Mouse (Mus musculus): Measurements from ENCODE around the gene Tmc8.
"Not testable (repeated sequence)": the region's sequence is repeated elsewhere in the genome, so short reads cannot be mapped to it uniquely, and the experiment has no call there.

Tmc8 gene

DNA sequence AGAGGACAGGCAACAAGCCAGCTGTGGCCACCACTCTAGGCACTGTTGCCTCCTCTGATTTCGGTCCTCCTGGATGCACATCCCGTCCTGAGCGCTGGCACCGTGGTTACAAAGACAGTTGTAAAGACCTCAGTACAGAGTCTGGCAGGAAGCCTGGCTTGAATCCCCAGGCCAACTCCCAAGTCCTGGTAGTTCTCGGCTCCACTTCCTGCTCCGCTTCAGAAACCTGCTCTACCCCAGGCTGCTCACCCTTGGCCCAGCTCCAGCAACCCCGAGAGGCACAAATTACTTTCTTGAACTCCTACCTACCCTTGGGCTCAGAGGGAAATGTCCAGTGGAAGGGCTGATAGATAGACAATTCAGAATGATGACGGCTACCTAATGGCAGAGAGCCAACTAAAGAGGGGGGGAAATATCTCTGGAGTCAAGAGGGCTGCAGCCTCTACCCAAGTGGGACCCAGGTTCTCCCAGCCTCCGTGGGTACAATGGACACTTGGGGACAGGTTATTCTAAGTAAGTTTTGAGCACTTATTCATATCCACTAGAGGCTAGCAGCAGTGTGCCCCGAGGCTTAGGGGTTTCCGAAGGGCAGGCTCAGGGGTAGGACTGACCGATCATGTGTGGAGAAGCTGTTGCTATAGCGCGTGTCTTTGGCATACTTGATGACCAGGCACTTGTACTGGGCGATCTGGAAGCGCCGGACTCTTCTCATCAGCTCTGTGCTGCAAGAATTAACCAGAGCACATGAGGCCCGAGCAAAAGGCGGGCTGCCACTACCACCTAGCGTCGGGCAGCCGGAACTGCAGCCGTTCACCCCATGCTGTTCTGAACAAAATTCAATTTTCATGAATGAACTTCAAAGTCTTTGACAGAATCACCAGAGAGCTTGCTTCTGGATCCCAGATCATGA lies 42.4 kb downstream of the Tmc8 start:
- peak; percentile 79 to 84 for DNase-seq (ENCODE audit: low spot score in 2 of 2)

DNA sequence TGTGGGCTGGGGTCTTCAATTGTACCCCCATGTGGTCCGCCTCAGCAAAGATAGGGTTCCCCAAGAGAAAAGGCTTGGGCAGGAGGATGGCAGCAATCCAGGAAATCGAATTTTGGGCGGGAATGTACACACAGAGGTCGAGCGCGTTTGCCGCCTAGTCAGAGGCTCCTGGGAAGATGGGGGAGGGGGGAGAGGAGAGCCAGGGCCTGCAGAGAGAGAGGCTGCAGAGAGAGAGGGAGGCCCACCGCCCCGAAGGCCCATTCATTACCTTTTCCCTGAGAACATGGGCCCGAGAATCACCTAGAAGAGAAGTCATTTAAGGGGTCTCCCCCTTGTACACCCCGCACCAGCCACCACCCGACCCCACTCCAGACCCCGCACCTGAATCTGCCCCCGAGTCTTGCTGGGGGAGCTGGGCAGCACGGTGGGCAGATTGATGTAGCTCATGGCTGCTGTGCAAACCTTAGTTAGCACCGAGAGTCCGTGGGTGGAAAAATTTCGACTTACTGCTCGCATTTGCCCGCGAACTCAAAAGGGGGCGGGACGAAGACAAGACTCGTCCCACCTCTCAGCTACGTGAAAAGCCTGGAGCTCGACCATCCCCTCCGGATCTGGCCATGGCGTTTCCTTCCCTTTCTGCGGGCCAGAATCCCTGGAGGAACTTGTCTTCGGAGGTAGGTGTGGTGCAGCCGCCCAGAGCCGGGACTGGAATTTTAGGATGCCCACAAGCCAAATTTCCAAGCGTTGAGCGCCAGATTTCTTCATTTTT lies 43.6 kb downstream of the Tmc8 start, which contains the start of the genes Afmid and Tk1:
Afmid (plus strand) TSS at position 592 of the 769 bp plus-strand sequence.
Tk1 (minus strand) TSS at position 760 of the 769 bp plus-strand sequence.
- DNase-seq (ENCODE audit: low spot score in 2 of 2): peak; percentile 65 to 66

DNA sequence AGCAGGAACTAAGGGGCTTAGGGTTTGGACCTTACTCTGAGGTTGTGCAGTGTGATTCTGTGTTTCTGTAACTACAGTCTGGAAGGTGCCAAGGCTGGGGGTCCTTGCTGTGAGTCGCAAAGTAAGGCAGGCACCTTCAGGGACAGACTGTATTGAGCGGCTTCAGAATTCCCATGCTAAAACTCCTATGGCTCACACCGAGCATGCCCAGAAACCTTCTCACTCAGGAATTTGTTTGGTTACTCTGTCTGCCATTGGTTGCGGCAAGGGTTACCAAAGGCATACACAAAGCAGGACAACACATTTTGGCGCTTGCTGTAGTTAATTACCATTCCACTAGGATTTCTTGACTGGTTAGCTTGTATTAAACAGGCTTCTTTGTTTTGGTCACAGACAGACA lies 44.3 kb downstream of the Tmc8 start:
- no peak for DNase-seq (ENCODE audit: low spot score in 2 of 2)

DNA sequence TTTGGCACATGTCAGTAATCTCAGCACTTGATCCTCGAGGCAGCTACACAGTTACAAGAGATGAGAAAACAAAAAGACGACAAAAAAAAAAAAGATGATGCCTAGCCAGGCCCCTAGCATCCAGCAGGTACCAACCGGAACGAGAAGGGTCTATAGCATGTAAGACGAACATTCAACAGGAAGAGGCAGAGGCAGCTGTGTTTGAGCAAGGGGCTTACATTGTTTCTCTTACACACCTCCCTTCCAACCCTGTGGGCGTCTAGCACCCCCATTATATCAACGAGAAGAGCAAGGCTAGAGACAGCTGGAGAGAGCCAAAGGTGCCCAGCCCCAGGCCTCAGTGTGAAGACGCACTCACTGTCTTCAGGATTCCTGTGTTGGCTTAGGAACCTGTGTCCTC lies 45.0 kb downstream of the Tmc8 start:
- DNase-seq (ENCODE audit: low spot score in 2 of 2): no peak

DNA sequence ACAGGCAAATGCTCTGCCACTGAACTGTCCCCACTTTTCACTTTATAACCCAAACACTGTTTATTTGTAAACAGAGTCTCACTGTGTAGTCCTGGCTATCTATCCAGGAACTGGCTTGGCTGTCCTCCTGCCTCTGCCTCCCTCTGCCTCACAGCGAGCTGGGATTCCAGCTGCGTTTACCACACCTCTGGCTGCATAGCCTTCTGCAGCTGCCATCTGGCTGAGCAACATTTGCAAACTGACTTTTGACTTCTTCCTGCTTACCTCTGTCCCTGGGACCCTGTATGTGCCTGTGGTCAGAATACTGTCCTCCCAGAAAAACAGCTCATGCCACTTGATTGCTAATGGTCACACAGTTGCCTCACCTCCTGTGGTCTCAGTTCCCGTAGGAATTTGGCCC lies 45.5 kb downstream of the Tmc8 start:
- no peak for DNase-seq (ENCODE audit: low spot score in 2 of 2)

DNA sequence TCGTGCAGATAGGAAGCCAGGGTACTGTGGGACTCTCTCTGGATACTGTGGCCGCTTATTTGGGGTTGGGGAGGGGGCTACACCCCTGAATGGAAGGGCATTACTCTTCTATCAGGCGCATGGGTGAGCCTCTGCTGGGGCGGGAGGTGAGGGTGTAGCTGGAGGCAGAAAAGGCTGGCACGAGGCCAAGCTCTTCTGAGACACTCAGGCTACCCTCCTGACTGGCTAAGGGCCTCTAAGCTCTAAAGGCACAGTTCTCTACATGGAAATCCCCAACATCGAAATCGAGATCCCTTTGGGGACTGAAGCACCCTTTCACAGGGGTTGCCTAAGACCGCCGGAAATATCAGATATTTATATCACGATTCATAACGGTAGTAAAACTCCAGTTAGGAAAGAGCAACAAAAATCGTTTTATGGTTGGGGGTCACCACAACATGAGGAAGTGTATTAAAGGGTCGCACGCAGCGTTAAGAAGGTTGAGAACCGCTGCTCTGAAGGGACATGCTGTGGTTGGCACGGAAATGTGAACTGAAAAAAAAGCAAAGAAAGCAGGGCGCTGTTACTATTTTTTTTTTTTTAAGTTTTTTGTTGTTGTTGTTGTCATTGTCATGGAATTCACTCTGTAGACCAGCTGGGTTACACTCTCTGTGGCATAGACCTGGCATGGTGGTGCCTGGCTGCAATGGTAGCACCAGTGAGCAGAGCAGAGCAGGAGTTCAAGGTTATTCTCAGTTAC lies 46.4 kb downstream of the Tmc8 start:
- DNase-seq (ENCODE audit: low spot score in 2 of 2): peak in 1 of 2 experiments; percentile 35

DNA sequence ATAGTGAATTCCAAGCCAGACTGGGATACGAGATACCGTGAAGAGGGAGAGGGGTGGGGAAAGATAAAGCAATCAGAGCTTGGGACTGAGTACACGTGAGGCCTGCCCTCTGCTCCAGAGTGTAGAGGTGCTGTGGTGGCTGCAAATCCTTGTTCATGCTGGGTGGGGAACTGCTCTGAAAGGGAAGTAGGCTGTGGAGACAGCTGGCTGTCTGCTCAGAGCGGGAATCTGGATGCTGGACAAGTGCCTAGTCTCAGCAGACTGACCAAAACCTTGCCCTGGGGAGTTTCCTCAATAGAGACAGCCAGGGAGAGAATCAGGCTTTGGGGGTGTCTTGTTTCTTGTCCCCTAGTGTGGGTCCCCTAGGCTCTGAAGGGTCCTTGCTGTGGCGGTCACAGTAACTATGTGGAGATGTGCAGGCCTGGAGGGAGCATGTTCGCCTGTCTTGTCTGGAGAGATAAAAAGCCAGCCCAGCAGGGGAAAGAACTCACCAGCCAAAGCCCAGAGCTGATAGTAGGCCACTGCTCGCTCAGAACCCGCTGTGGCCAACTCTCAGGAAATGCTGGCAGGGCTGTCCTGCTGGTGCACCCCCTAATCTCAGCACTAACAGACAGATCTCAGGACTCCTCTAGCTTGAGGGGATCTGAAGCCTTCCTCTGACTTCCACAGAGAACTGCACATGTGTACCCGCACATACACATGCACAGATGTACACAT lies 47.2 kb downstream of the Tmc8 start:
- peak; percentile 72 to 73 for DNase-seq (ENCODE audit: low spot score in 2 of 2)

DNA sequence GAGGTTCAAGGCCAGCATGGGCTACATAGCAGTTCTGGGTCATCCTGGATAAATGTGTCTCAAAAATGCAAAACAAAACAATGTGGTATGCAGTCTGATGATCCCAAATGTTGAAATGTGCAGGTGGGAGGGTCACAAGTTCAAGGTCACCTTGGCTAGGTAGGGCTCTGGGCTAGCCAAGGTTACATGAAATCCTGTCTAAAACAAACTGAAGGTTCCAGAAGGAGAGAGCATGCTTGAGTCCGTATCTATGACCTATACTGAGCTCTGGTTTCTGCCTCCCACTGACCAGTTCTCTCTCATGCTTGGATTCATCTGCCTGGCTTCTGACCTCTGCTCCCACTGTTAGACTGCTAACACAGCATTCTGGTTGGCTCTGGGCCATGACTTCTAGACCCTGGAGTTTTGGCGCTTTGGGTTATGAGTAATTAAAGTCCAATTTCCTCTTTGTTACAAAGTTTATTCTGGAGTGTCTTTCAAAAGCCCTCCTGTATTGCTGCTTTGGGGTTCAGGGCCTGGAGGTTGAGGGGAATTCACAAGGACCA lies 47.9 kb downstream of the Tmc8 start:
- DNase-seq (ENCODE audit: low spot score in 2 of 2): peak in 1 of 2 experiments; percentile 35

DNA sequence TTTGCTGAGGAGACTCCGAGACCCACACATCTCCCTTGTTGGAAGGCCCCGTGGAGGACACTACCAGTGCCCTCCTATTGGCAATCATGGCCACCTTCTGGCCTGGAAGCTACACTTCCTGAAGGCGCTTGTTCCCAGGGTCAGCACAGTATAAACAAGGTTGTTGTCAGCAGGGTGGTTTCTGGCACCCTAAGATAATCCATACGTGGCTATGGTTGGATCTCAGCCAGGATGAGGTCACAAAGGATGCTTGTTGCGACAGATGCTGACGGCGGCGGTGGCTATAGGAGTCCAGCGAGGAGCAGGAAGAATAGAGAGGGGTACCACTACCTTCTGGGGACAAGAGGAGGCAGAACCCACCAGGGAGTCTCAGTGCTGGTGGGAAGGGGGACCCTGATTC lies 48.5 kb downstream of the Tmc8 start:
- no peak for DNase-seq (ENCODE audit: low spot score in 2 of 2)

DNA sequence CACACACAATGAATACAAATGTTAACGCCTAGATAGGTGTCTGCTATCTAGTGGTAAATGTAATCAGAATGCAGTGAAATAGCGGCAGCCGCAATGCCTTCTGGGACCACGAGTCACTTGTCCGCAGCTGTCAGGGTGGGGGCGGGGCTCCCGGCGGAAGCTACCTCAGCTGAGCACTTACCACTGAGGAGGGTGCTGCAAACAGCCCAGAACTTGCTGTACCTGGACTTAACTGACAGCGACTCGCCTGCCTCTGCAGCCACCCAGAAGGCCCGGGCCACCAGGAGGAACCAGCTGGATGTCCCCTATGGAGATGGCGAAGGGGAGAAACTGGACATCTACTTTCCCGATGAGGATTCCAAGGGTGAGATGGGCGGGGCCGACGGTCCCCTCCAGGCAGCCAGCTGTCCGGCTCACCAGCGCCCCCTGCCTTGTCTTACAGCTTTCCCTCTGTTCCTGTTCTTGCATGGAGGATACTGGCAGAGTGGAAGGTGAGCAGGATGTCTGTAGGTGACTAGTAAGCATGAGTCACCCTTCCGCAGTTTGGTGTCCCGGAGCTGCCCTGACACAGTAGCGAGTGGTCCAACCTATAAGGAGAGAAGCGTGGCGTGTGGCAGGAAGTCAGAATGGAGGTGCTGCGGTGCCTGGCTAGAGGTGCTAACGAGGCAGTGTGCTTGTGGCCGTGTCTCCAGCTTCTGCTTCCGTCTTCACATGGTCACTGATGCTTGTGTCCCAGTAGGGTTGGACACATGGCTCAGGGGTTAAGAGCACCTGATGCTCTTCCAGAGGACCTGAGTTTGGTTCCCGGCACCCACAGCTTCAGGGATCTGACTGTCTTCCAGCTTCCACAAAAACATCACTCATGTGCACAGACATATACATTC lies 50.5 kb downstream of the Tmc8 start:
- DNase-seq (ENCODE audit: low spot score in 2 of 2): peak; percentile 52 to 63

DNA sequence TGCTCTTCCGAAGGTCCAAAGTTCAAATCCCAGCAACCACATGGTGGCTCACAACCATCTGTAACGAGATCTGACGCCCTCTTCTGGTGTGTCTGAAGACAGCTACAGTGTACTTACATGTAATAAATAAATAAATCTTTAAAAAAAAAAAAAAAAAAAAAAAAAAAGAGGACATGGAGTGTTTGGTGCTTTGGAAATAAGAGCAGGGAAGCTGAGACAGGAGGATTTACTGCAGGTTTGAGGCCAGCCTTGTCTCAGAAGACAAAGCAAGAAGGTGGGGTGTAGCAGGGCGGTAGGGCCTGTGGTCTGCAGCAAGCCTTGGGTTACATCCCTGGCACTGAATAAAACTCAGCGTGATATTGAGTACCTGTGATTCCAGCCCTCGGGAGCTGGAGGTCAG lies 51.6 kb downstream of the Tmc8 start:
- not testable (repeated sequence) for DNase-seq (ENCODE audit: low spot score in 2 of 2)

DNA sequence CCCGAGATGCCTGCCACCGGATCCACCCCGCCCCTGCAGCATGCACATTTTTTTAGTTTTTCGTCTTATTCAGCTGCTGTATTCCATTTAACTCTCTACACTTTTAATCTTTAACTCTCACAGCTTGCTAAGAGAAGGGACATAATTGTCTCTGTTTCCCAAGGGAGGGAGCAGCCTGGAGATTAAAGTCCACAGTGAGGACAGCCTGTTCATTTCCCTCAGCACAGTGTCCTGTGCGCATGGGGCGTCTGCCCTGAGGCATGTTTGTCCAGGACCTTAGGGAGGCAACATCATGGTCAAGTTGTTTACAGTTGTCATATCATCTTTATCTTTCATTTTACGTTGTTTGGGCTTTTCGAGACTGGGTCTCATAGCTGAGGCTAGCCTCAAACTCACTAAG lies 52.2 kb downstream of the Tmc8 start:
- DNase-seq (ENCODE audit: low spot score in 2 of 2): no peak

DNA sequence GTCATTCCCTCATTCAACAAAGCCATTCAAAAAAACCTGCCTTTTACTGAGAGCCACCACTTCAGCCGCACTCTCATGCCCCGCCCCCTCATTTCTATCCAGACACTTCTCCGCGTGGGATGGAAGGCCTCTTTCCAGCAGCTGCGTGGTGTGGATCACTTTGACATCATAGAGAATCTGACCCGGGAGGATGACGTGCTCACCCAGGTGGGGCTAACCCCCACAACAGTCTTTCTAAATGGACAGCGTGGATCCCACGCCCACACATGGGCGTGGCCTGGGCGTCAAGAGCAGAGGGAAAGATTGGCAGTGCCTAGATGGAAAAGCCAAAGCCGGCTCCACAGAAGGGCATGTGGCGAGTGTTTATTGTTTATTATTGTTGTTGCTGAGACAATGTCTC lies 54.4 kb downstream of the Tmc8 start:
- no peak for DNase-seq (ENCODE audit: low spot score in 2 of 2)

DNA sequence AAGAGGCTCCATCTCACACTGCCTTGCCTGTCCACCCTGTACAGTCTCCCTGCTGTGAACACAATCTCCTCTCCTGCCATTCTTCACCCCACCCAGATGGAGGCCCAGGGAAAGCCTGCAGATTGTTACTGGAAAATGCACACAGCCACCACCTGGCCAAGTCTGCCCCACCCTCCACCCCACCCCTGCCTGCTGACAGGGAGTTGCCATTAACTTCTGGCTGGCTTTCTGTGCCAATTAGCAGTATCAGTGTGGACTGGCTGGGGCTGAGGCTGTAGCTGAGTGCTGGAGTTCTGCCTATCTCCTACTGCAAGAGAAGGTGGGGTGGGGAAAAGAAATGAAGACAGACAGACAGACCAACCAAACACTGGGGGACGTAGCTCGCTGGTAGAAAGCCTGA lies 56.7 kb downstream of the Tmc8 start:
- DNase-seq (ENCODE audit: low spot score in 2 of 2): peak in 1 of 2 experiments; percentile 20

DNA sequence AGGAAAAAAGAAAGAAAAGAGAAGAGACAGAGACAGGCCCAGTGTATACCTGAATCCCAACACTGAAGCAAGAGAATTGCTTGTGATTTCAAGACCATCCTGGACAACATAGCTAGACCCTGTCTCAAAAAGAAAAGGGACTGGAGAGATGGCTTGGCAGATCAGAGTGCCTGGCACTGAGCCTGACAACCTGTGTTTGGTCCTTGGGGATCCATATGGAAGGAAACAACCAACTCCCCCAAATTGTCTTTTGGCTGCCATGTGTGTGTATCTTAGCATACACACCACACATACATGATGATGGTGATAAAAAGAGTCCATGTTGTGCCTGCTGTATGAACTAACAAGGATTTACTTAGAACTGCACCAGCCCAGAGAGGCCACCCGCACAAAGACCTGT lies 57.1 kb downstream of the Tmc8 start:
- DNase-seq (ENCODE audit: low spot score in 2 of 2): no peak

DNA sequence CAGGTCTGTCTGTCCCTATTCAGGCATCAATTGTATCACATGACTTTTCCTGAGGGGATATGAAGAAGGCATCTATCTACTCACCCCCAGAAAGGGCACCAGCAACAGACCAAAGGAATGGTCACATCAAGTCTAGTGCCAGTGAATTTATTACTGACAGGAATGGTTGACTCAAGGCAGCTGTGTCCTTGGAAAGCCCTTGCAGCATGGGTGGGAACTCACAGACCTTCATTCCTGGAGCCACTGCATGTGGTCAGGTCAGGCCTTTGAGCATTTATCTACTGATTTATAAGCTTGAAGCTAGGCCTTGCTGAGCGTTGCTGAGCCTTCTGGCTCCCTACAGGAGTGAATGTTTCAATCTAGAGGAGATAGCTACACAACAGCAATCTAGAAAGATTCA lies 59.0 kb downstream of the Tmc8 start:
- DNase-seq (ENCODE audit: low spot score in 2 of 2): no peak

All from heart, adult 9 months (tissue).